Mouse (Mus musculus) megakaryocyte-erythroid progenitor cell, adult 5-6 weeks (primary cell): ENCODE data around the gene Foxn1. TPM values are rescaled to one million over a fixed set of nuclear protein-coding genes. Genes with fewer than 3 reads are reported as not detected.

Source experiments
- ATAC-seq: replicated peaks from 2 replicates; pipeline ENCODE4 v1.8.0; 2016; ENCODE audit warnings: mild to moderate bottlenecking, inconsistent platforms; ENCODE audit not compliant: severe bottlenecking, poor library complexity, low FRiP score, low TSS enrichment
- total RNA-seq, 2 experiments: library from RNA; stranded (forward) in 1 of 2; stranded (reverse) in 1 of 2; fragments of 200-1000, 215-1000 nt in 1 of 2; fragments of >200 nt in 1 of 2; fragmentation: Nextera tagmentation in 1 of 2; gene quantifications; 2 replicates each; pipeline ENCODE4 v1.2.3; 2014 to 2017

Foxn1 gene
- total RNA-seq, 2 experiments from 2014 or later, result not detected

GRCm38 (mm10) chr11:78363309-78364007 lies 22.9 kb downstream of the Foxn1 start:
- no peak for ATAC-seq

- 0 out of 2 replicates have a peak, but pooled peaks have one; percentile 2 for ATAC-seq
Observed at GRCm38 (mm10) chr11:78360789-78361131, 25.6 kb downstream of the Foxn1 start.

GRCm38 (mm10) chr11:78360125-78360788 lies 26.1 kb downstream of the Foxn1 start:
- ATAC-seq, result peak; percentile 74

GRCm38 (mm10) chr11:78358330-78359007 lies 27.9 kb downstream of the Foxn1 start:
- ATAC-seq, result no peak

- no peak for ATAC-seq
Observed at GRCm38 (mm10) chr11:78355471-78356238, 30.7 kb downstream of the Foxn1 start.

GRCm38 (mm10) chr11:78354905-78355304 lies 31.5 kb downstream of the Foxn1 start:
- no peak for ATAC-seq

- no peak for ATAC-seq
Observed at GRCm38 (mm10) chr11:78353081-78353480, 33.3 kb downstream of the Foxn1 start.

GRCm38 (mm10) chr11:78349441-78350358 lies 36.7 kb downstream of the Foxn1 start:
- ATAC-seq, result no peak

GRCm38 (mm10) chr11:78348474-78348873 lies 37.9 kb downstream of the Foxn1 start:
- no peak for ATAC-seq

GRCm38 (mm10) chr11:78347908-78348307 lies 38.5 kb downstream of the Foxn1 start:
- ATAC-seq, result no peak

GRCm38 (mm10) chr11:78347070-78347754 lies 39.1 kb downstream of the Foxn1 start:
- no peak for ATAC-seq

- no peak for ATAC-seq
Observed at GRCm38 (mm10) chr11:78346326-78347069, 39.9 kb downstream of the Foxn1 start.

GRCm38 (mm10) chr11:78345801-78346200 lies 40.6 kb downstream of the Foxn1 start:
- ATAC-seq, result no peak

GRCm38 (mm10) chr11:78344890-78345715 lies 41.3 kb downstream of the Foxn1 start:
- peak; percentile 26 for ATAC-seq

- peak; percentile 66 for ATAC-seq
Observed at GRCm38 (mm10) chr11:78344328-78344889, 41.9 kb downstream of the Foxn1 start.
